ENCODE assay signal across 8 mouse cellular contexts in genomic region chr14:66494518-66494923, GRCm38 (mm10).
A peak's percentile ranks its signal among the peaks of the same experiment; 100 is the strongest.
DNase-seq lines count a peak whose midpoint lies in the region; ATAC-seq lines count a peak whose summit lies in the region.

No protein-coding gene starts in this region.

- H3K4me1 ChIP-seq in liver, embryonic 11.5 days (replicated peaks; ENCODE audit: control insufficient read depth, insufficient read depth, low read length) = no peaks in the 10 kb centered on the region

- H3K4me3 ChIP-seq in liver, embryonic 11.5 days (ENCODE audit: low read depth, low read length) = no peak overlapping the region

- DNase-seq in liver = peak; percentile 9
- no peak for DNase-seq in liver, embryonic 11.5 days (ENCODE audit: low spot score)
- DNase-seq in embryo, embryonic 10.5 days (ENCODE audit: low spot score) = peak; percentile 94
- peak; percentile 76 for DNase-seq in gastrocnemius, postnatal 14 days
- peak; percentile 77 for DNase-seq in layer of hippocampus, adult 9-10 months (ENCODE audit: low spot score)
- peak; percentile 41 to 81 for DNase-seq in lung, postnatal 4 days
- DNase-seq in right cerebral cortex, postnatal 4 days = peak; percentile 66
- no peak for DNase-seq in kidney, postnatal 36 days

- H3K9me3 ChIP-seq in liver, embryonic 11.5 days (ENCODE audit: control insufficient read depth, low read length) = no peaks in the 10 kb centered on the region

- 28% methylated on average over 5 of the region's 5 CpGs for WGBS in liver, embryonic 11.5 days

- H3K27me3 ChIP-seq in liver, embryonic 11.5 days (replicated peaks; ENCODE audit: control insufficient read depth, insufficient read depth, low read length) = no peaks in the 10 kb centered on the region

- H3K9ac ChIP-seq in liver, embryonic 11.5 days (ENCODE audit: low read depth, low read length) = no peak overlapping the region

- no peak overlapping the region for H3K27ac ChIP-seq in liver, embryonic 11.5 days (ENCODE audit: low read depth, low read length)

- intact Hi-C loops in gastrocnemius, postnatal 14 days (cut with DNase I; ENCODE audit: low total_unique reads) = no loop called here

- ATAC-seq in liver, embryonic 11.5 days (replicated peaks; ENCODE audit: low FRiP score) = no peak; the same call in 1 of the 2 replicates

- no peaks in the 10 kb centered on the region for H3K36me3 ChIP-seq in liver, embryonic 11.5 days (ENCODE audit: control insufficient read depth, insufficient read depth, low read length)

- H3K4me2 ChIP-seq in liver, embryonic 11.5 days = no peak overlapping the region

Comparison
In these comparisons a context has a peak if more than half of its experiments do, and no peak if none do; other contexts are left out.
1. DNase-seq: peak in liver (single experiment), embryo, embryonic 10.5 days (single experiment), gastrocnemius, postnatal 14 days (single experiment), layer of hippocampus, adult 9-10 months (single experiment), lung, postnatal 4 days (2 of 2) and right cerebral cortex, postnatal 4 days (single experiment); none in liver, embryonic 11.5 days (single experiment) and kidney, postnatal 36 days (0 of 2).